Mouse (Mus musculus) hindbrain, embryonic 14.5 days (tissue): ENCODE data around the gene D330045A20Rik. TPM values are rescaled to one million over a fixed set of nuclear protein-coding genes. Genes with fewer than 3 reads are reported as not detected.
A peak's percentile ranks its signal among the peaks of the same experiment; 100 is the strongest.
"Not testable (repeated sequence)": the region's sequence is repeated elsewhere in the genome, so short reads cannot be mapped to it uniquely, and the experiment has no call there.

Source experiments
- ATAC-seq: fragments of 200-750 bp; cut with Nextera tagmentation; 2 replicates; pipeline ENCODE4 v1.8.0; 2017; ENCODE audit warnings: moderate number of reproducible peaks, mild to moderate bottlenecking, moderate TSS enrichment, moderate library complexity; ENCODE audit not compliant: low FRiP score
- DNase-seq: peaks from one replicate; pipeline ENCODE4 v3.0.0-alpha.2; 2015; ENCODE audit warnings: low spot score
- H3K27ac ChIP-seq: fragments of 300-500 bp; sonication (generic); 2 replicates; pipeline ENCODE4 v1.5.1; 2014; ENCODE audit warnings: mild to moderate bottlenecking, moderate library complexity
- H3K27me3 ChIP-seq: fragments of 300-500 bp; sonication (generic); 2 replicates; pipeline ENCODE4 v1.6.1; 2014; ENCODE audit warnings: mild to moderate bottlenecking, low read length, mixed read lengths; ENCODE audit not compliant: control insufficient read depth, insufficient read depth
- H3K36me3 ChIP-seq: fragments of 300-500 bp; sonication (generic); replicated peaks from 2 replicates; pipeline ENCODE4 v1.6.1; 2014; ENCODE audit not compliant: control insufficient read depth, insufficient read depth
- H3K4me1 ChIP-seq: fragments of 300-500 bp; sonication (generic); replicated peaks from 2 replicates; pipeline ENCODE4 v1.6.1; 2014; ENCODE audit warnings: antibody characterized with exemption, low read length, mixed read lengths; ENCODE audit not compliant: control insufficient read depth, insufficient read depth
- H3K4me2 ChIP-seq: fragments of 300-500 bp; sonication (generic); replicated peaks from 2 replicates; pipeline ENCODE4 v1.6.1; 2014; ENCODE audit warnings: mild to moderate bottlenecking, moderate library complexity
- H3K4me3 ChIP-seq: fragments of 300-500 bp; sonication (generic); replicated peaks from 2 replicates; pipeline ENCODE4 v1.5.1; 2014; ENCODE audit warnings: mild to moderate bottlenecking, low read length
- H3K9ac ChIP-seq: fragments of 300-500 bp; sonication (generic); 2 replicates; pipeline ENCODE4 v1.6.1; 2014
- H3K9me3 ChIP-seq: fragments of 300-500 bp; sonication (generic); 2 replicates; pipeline ENCODE4 v1.6.1; 2016; ENCODE audit warnings: low read length; ENCODE audit not compliant: control insufficient read depth
- WGBS: fragments of 180-500 bp; shearing (Covaris S2); extraction: QIAGEN DNeasy Blood & Tissue Kit; methylation state at CpG from one replicate; pipeline ENCODE4 v1.1.7; 2014; 5-methylcytosine and 5-hydroxymethylcytosine counted together
- polyA plus RNA-seq: library from polyadenylated mRNA; unstranded; fragments of >200 nt; fragmentation: Nextera tagmentation; extraction: Ambion mirVana; gene quantifications from 2 replicates; pipeline ENCODE4 v1.2.1, GENCODE M21; 2014

The D330045A20Rik gene
- 0.94 and 1.1 TPM in 2 replicates for polyA plus RNA-seq

GRCm38 (mm10) chrX:139480022-139480894 lies at the start of gene D330045A20Rik:
TSS of gene D330045A20Rik (plus strand) at chrX:139480367.
- no peaks in the 10 kb centered on the region for H3K4me1 ChIP-seq
- peaks cover 6% of the 10 kb centered on the region for H3K27me3 ChIP-seq
- H3K4me3 ChIP-seq = peak within 1 kb of the TSS; percentile 35
- peak; percentile 43 for DNase-seq
- H3K4me2 ChIP-seq = peak within 1 kb of the TSS; percentile 55
- ATAC-seq = peak; percentile 84
- H3K27ac ChIP-seq = no peak within 1 kb of the TSS
- H3K9ac ChIP-seq = peak within 1 kb of the TSS; percentile 44; the same call in 1 of the 2 replicates
- no peaks in the 10 kb centered on the region for H3K9me3 ChIP-seq
- no peaks in the 10 kb centered on the region for H3K36me3 ChIP-seq
- WGBS = 21% methylated on average over 28 of the region's 28 CpGs

- ATAC-seq = no peak
- Histone ChIP-seq H3K9ac (no peak overlapping the region), H3K27me3 (no peaks in the 10 kb centered on the region; the same call in 1 of the 2 replicates), H3K27ac (no peak overlapping the region), H3K4me1 (no peaks in the 10 kb centered on the region), H3K36me3 (no peaks in the 10 kb centered on the region), H3K4me3 (no peak overlapping the region), H3K4me2 (no peak overlapping the region), H3K9me3 (no peaks in the 10 kb centered on the region)
- DNase-seq = no peak
- WGBS = 83% methylated on average over 2 of the region's 2 CpGs
Observed at GRCm38 (mm10) chrX:139432550-139432949, 47.6 kb upstream of the D330045A20Rik start.

- Histone ChIP-seq H3K4me3 (no peak overlapping the region), H3K4me1 (no peaks in the 10 kb centered on the region), H3K27ac (no peak overlapping the region), H3K9ac (no peak overlapping the region), H3K4me2 (no peak overlapping the region), H3K27me3 (no peaks in the 10 kb centered on the region; the same call in 1 of the 2 replicates), H3K9me3 (no peaks in the 10 kb centered on the region), H3K36me3 (no peaks in the 10 kb centered on the region)
- ATAC-seq (no peak), DNase-seq (no peak)
- WGBS = 75% methylated on average over 2 of the region's 2 CpGs
Observed at GRCm38 (mm10) chrX:139435202-139435601, 45.0 kb upstream of the D330045A20Rik start.

GRCm38 (mm10) chrX:139441057-139441456 lies 39.1 kb upstream of the D330045A20Rik start:
- not testable (repeated sequence) for H3K36me3 ChIP-seq, H3K9me3 ChIP-seq, H3K4me2 ChIP-seq, H3K4me3 ChIP-seq, DNase-seq, ATAC-seq, H3K27ac ChIP-seq, H3K9ac ChIP-seq, H3K4me1 ChIP-seq, H3K27me3 ChIP-seq
- 96% methylated on average over 22 of the region's 22 CpGs for WGBS

GRCm38 (mm10) chrX:139456812-139457211 lies 23.4 kb upstream of the D330045A20Rik start:
- no peaks in the 10 kb centered on the region for H3K27me3 ChIP-seq
- no peaks in the 10 kb centered on the region for H3K9me3 ChIP-seq
- ATAC-seq (no peak), DNase-seq (no peak)
- no peaks in the 10 kb centered on the region for H3K4me1 ChIP-seq
- WGBS = 77% methylated on average over 2 of the region's 2 CpGs
- H3K27ac ChIP-seq = no peak overlapping the region
- no peaks in the 10 kb centered on the region for H3K36me3 ChIP-seq
- H3K4me3 ChIP-seq = no peak overlapping the region
- no peak overlapping the region for H3K9ac ChIP-seq
- H3K4me2 ChIP-seq = no peak overlapping the region

GRCm38 (mm10) chrX:139482083-139482482 lies 1.9 kb downstream of the D330045A20Rik start:
- no peaks in the 10 kb centered on the region for H3K36me3 ChIP-seq
- WGBS = 68% methylated on average over 7 of the region's 7 CpGs
- H3K4me3 ChIP-seq = no peak overlapping the region
- H3K9me3 ChIP-seq = no peaks in the 10 kb centered on the region
- no peak overlapping the region for H3K4me2 ChIP-seq
- no peaks in the 10 kb centered on the region for H3K4me1 ChIP-seq
- peaks cover 6% of the 10 kb centered on the region for H3K27me3 ChIP-seq
- H3K9ac ChIP-seq = no peak overlapping the region
- no peak for DNase-seq
- no peak overlapping the region for H3K27ac ChIP-seq
- ATAC-seq = no peak

- Histone ChIP-seq H3K4me3 (no peak overlapping the region), H3K4me2 (no peak overlapping the region), H3K9me3 (no peaks in the 10 kb centered on the region), H3K27me3 (peaks cover 6% of the 10 kb centered on the region), H3K27ac (no peak overlapping the region), H3K36me3 (no peaks in the 10 kb centered on the region), H3K9ac (no peak overlapping the region), H3K4me1 (no peaks in the 10 kb centered on the region)
- ATAC-seq (no peak), DNase-seq (no peak)
- 76% methylated on average over 1 of the region's 1 CpGs for WGBS
Observed at GRCm38 (mm10) chrX:139484974-139485373, 4.8 kb downstream of the D330045A20Rik start.

- Histone ChIP-seq H3K27me3 (no peaks in the 10 kb centered on the region; the same call in 1 of the 2 replicates), H3K4me2 (no peak overlapping the region), H3K9ac (no peak overlapping the region), H3K4me3 (no peak overlapping the region), H3K4me1 (no peaks in the 10 kb centered on the region), H3K36me3 (no peaks in the 10 kb centered on the region), H3K9me3 (no peaks in the 10 kb centered on the region), H3K27ac (no peak overlapping the region)
- DNase-seq (no peak), ATAC-seq (no peak)
- 90% methylated on average over 2 of the region's 2 CpGs for WGBS
Observed at GRCm38 (mm10) chrX:139516156-139516555, 36.0 kb downstream of the D330045A20Rik start.

GRCm38 (mm10) chrX:139519251-139519650 lies 39.1 kb downstream of the D330045A20Rik start:
- Histone ChIP-seq H3K9me3 (no peaks in the 10 kb centered on the region), H3K4me3 (no peak overlapping the region), H3K27me3 (no peaks in the 10 kb centered on the region; the same call in 1 of the 2 replicates), H3K4me1 (no peaks in the 10 kb centered on the region), H3K27ac (no peak overlapping the region), H3K4me2 (no peak overlapping the region), H3K9ac (no peak overlapping the region), H3K36me3 (no peaks in the 10 kb centered on the region)
- 85% methylated on average over 2 of the region's 2 CpGs for WGBS
- DNase-seq = no peak
- no peak for ATAC-seq
